Mouse (Mus musculus) forebrain, embryonic 13.5 days (tissue): ENCODE results near the gene Gm17521. TPM values are rescaled to one million over a fixed set of nuclear protein-coding genes. Genes with fewer than 3 reads are reported as not detected.
"Not testable (repeated sequence)": the region's sequence is repeated elsewhere in the genome, so short reads cannot be mapped to it uniquely, and the experiment has no call there.

Experiments used
- ATAC-seq: fragments of 200-750 bp; cut with Nextera tagmentation; 2 replicates; pipeline ENCODE4 v1.8.0; 2017
- H3K27ac ChIP-seq: fragments of 300-500 bp; sonication (generic); 2 replicates; pipeline ENCODE4 v1.5.1; 2015; ENCODE audit warnings: inconsistent platforms, mild to moderate bottlenecking, moderate library complexity
- H3K27me3 ChIP-seq: fragments of 300-500 bp; sonication (generic); 2 replicates; pipeline ENCODE4 v1.6.1; 2015; ENCODE audit warnings: mild to moderate bottlenecking, inconsistent platforms
- H3K36me3 ChIP-seq: fragments of 300-500 bp; sonication (generic); 2 replicates; pipeline ENCODE4 v1.6.1; 2015; ENCODE audit warnings: mild to moderate bottlenecking, inconsistent platforms; ENCODE audit not compliant: poor library complexity, severe bottlenecking
- H3K4me1 ChIP-seq: fragments of 300-500 bp; sonication (generic); 2 replicates; pipeline ENCODE4 v1.6.1; 2015; ENCODE audit warnings: inconsistent platforms
- H3K4me2 ChIP-seq: fragments of 300-500 bp; sonication (generic); 2 replicates; pipeline ENCODE4 v1.6.1; 2015; ENCODE audit warnings: inconsistent platforms, mild to moderate bottlenecking, moderate library complexity
- H3K4me3 ChIP-seq: fragments of 300-500 bp; sonication (generic); 2 replicates; pipeline ENCODE4 v1.5.1; 2015; ENCODE audit warnings: mild to moderate bottlenecking, inconsistent platforms
- H3K9ac ChIP-seq: fragments of 300-500 bp; sonication (generic); 2 replicates; pipeline ENCODE4 v1.6.1; 2015; ENCODE audit warnings: mild to moderate bottlenecking, inconsistent platforms
- H3K9me3 ChIP-seq: fragments of 300-500 bp; sonication (generic); replicated peaks from 2 replicates; pipeline ENCODE4 v1.6.1; 2016; ENCODE audit warnings: inconsistent platforms
- WGBS: fragments of 180-500 bp; shearing (Covaris S2); methylation state at CpG from one replicate; pipeline ENCODE4 v1.1.7; 2015; 5-methylcytosine and 5-hydroxymethylcytosine counted together
- polyA plus RNA-seq: library from polyadenylated mRNA; unstranded; fragments of >200 nt; fragmentation: Nextera tagmentation; extraction: Ambion mirVana; gene quantifications from 2 replicates; pipeline ENCODE4 v1.2.1, GENCODE M21; 2015

Gene Gm17521
- polyA plus RNA-seq = not detected in 2 replicates

DNA sequence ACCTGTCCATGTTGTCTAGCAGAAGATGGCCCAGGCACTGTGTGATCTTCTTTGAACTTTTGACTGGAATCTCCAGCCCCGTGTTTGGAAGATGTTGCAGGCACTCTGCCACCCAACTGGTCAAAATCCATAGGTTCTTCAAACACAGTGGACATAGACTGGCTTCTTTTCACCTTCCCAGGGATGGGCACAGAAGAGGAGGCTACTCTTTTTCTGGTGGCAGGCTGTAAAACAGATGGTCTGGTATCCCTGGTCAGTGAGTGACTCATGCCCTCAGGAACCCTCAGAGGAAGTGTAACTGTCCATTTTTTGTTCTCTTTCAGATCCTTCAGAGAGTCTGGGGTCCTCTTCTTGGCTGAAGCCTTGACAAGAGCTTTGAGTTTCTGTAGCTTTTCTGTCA is at the start of gene Gm17521:
Gm17521 (minus strand) TSS at position 101 of the 400 bp plus-strand sequence.
- H3K27me3 ChIP-seq, ATAC-seq, H3K27ac ChIP-seq, H3K4me1 ChIP-seq, H3K36me3 ChIP-seq, H3K4me3 ChIP-seq, H3K9me3 ChIP-seq, H3K9ac ChIP-seq, H3K4me2 ChIP-seq: not testable (repeated sequence)
- 83% methylated on average over 1 of the region's 1 CpGs for WGBS

- Histone ChIP-seq H3K27me3 (no peaks in the 10 kb centered on the region), H3K4me2 (no peak overlapping the region), H3K36me3 (no peaks in the 10 kb centered on the region), H3K4me3 (no peak overlapping the region), H3K9me3 (no peaks in the 10 kb centered on the region), H3K27ac (no peak overlapping the region), H3K9ac (no peak overlapping the region), H3K4me1 (no peaks in the 10 kb centered on the region)
- ATAC-seq = no peak
Measured at GRCm38 (mm10) chrX:123043956-123044355, 14.5 kb upstream of the Gm17521 start.

- no peak for ATAC-seq
- Histone ChIP-seq H3K9ac (no peak overlapping the region), H3K4me2 (no peak overlapping the region), H3K27ac (no peak overlapping the region), H3K27me3 (no peaks in the 10 kb centered on the region), H3K36me3 (no peaks in the 10 kb centered on the region), H3K4me3 (no peak overlapping the region), H3K4me1 (no peaks in the 10 kb centered on the region), H3K9me3 (no peaks in the 10 kb centered on the region)
- WGBS = 63% methylated on average over 4 of the region's 4 CpGs
Measured at GRCm38 (mm10) chrX:123043516-123043915, 14.0 kb upstream of the Gm17521 start.

Other genes starting within 250 kb of the Gm17521 start
- 31.9 and 35.5 TPM in 2 replicates for gene Cldn34c1, start 73.8 kb upstream of the Gm17521 start, polyA plus RNA-seq
- gene Srsx, start 192.8 kb upstream of the Gm17521 start, polyA plus RNA-seq = not detected in 2 replicates
- gene Gm17577, start 217.2 kb upstream of the Gm17521 start, polyA plus RNA-seq = not detected in 2 replicates